Mouse (Mus musculus): ENCODE data around the gene Rell1. TPM values are rescaled to one million over a fixed set of nuclear protein-coding genes. Genes with fewer than 3 reads are reported as not detected.

Rell1 gene
- 11.2 and 11.5 TPM in 2 replicates for polyA plus RNA-seq (2015; fragmentation: Nextera tagmentation; extraction: Ambion mirVana)

DNA sequence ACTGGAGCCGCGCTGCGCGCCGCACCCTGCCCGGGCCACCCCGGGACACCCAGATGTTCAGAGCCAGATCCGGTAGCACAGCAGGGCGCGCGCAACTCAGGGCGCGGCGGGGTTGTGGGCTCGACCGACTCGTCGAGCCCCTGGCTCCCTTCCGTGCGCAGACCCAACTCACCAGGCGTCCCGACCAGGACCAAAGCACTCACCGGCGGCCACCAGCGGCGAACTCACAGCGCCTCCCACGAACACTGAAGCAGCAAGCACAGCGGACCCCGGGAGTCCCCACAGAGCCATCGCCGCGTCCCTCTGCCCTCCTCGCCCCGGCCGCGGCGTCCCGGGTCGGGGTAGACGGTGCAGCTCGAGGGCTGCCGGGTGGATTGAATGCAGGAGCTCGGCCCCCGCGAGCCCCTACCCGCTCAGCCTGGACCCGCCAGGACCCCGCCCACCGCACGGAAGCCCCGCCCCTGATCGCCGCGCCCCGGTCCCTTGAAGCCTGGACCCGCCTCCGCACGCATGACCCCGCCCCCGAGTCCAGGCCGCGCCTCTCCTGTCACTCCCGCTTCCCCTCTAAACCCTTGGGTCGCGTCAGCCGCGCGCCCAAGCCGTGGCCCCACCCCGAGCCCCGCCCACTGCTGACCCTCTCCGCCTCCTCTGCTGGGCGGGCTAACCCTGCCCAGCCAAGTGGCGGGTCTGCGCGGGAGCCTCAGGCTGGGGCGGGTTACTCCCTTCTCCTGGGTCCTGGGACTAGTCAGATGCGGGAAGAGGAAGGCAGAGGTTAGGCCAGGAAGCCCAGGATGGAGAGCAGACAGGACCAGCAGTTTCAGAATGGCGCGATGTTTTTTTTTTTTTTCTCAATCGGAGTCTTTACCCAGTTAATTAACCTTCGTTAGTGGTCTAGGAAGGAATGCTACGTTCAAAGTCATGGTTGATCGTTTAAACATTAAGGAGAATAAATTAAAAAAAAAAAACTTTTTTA lies at the start of gene Rell1:
TSS of gene Rell1 (minus strand) at position 455 of the 973 bp plus-strand sequence.
- peak within 1 kb of the TSS; percentile 72 for H3K27ac ChIP-seq (ENCODE audit: low read depth, low read length)
- H3K36me3 ChIP-seq (ENCODE audit: control insufficient read depth, insufficient read depth) = no peaks in the 10 kb centered on the region
- peak; percentile 50 for TF ChIP-seq CTCF (IDR thresholded peaks at IDR 0.05; ENCODE audit: low read depth)
- peak within 1 kb of the TSS; percentile 92 for H3K4me2 ChIP-seq (replicated peaks; ENCODE audit: low read depth)
- no peaks in the 10 kb centered on the region for H3K27me3 ChIP-seq (replicated peaks; ENCODE audit: control insufficient read depth, insufficient read depth, low read length)
- peak within 1 kb of the TSS; percentile 76 for H3K9ac ChIP-seq (ENCODE audit: low read depth, low read length)
- H3K4me1 ChIP-seq (replicated peaks; ENCODE audit: control insufficient read depth, insufficient read depth, low read length) = 0 out of 2 replicates have a peak, but pooled peaks cover 3% of the 10 kb centered on the region
- no peaks in the 10 kb centered on the region for H3K9me3 ChIP-seq (ENCODE audit: control insufficient read depth)
- peak; percentile 98 for ATAC-seq
- peak within 1 kb of the TSS; percentile 69 for H3K4me3 ChIP-seq (ENCODE audit: low read depth, low read length)
- under 1% methylated on average over 74 of the region's 85 CpGs for WGBS

DNA sequence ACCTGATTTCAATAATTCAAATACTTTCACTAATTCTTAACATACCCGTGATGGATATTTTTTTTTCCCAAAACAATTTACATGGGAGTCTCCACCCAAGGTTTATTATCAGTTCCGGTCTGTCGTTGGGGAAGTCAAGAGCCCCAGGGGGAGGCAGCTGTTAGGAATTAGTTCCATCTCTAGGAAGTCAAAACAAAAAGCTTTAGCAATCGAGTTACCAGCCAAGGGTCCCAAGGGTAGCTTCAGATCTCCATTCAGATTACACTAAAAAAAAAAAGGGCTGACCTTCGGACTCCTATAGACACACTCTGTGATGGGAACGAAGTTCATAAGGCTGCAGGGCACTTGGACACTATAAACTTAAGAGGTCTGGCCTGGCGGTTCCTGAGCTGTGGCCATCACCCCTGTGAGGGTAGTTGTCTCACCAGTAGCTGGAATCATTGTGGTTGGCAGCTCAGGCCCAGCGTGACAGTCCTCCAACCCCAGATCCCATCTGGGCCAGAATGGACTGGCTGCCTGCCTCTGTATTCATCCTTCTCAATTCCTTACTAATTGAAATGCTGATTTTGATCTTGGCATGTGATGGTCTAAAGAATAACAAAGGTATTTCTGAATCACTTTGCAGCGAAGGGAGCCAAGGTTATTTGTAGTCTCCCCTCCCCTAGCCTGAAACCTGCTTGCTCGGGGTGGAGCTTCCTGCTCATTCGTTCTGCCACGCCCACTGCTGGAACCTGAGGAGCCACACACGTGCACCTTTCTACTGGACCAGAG lies 44.1 kb upstream of the Rell1 start:
- Histone ChIP-seq H3K4me1 (replicated peaks; ENCODE audit: control insufficient read depth, insufficient read depth, low read length) (no peaks in the 10 kb centered on the region), H3K9me3 (ENCODE audit: control insufficient read depth) (no peaks in the 10 kb centered on the region), H3K27ac (ENCODE audit: low read depth, low read length) (no peak overlapping the region), H3K4me3 (ENCODE audit: low read depth, low read length) (no peak overlapping the region), H3K27me3 (replicated peaks; ENCODE audit: control insufficient read depth, insufficient read depth, low read length) (no peaks in the 10 kb centered on the region), H3K36me3 (ENCODE audit: control insufficient read depth, insufficient read depth) (no peaks in the 10 kb centered on the region), H3K4me2 (replicated peaks; ENCODE audit: low read depth) (no peak overlapping the region), H3K9ac (ENCODE audit: low read depth, low read length) (no peak overlapping the region)
- no peak for TF ChIP-seq CTCF (IDR thresholded peaks at IDR 0.05; ENCODE audit: low read depth)
- ATAC-seq = no peak
- WGBS = 75% methylated on average over 10 of the region's 13 CpGs

DNA sequence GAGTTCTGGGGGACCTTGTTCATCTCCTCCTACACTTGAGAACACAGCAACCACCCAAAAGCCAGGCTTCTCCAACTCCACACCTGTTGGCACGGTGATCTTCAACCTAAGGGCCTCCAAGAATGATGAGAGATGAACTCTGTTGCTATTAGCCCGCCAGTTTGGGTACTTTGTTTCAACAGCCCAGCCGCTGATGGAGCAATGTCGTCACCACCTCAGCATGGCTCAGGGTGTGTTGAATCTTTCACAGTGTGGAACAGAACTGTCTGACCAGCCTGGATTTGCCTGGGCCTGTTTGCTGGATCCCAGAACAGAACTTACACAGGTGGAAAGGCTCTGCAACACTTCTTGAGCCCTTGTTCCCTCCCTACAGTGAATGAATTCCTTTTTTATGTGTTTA lies 37.9 kb upstream of the Rell1 start:
- Histone ChIP-seq H3K27me3 (replicated peaks; ENCODE audit: control insufficient read depth, insufficient read depth, low read length) (no peaks in the 10 kb centered on the region), H3K9me3 (ENCODE audit: control insufficient read depth) (no peaks in the 10 kb centered on the region), H3K36me3 (ENCODE audit: control insufficient read depth, insufficient read depth) (no peaks in the 10 kb centered on the region), H3K9ac (ENCODE audit: low read depth, low read length) (no peak overlapping the region), H3K4me3 (ENCODE audit: low read depth, low read length) (no peak overlapping the region), H3K4me1 (replicated peaks; ENCODE audit: control insufficient read depth, insufficient read depth, low read length) (no peaks in the 10 kb centered on the region), H3K4me2 (replicated peaks; ENCODE audit: low read depth) (no peak overlapping the region), H3K27ac (ENCODE audit: low read depth, low read length) (no peak overlapping the region)
- ATAC-seq = no peak
- 83% methylated on average over 4 of the region's 4 CpGs for WGBS
- TF ChIP-seq CTCF (IDR thresholded peaks at IDR 0.05; ENCODE audit: low read depth) = no peak

DNA sequence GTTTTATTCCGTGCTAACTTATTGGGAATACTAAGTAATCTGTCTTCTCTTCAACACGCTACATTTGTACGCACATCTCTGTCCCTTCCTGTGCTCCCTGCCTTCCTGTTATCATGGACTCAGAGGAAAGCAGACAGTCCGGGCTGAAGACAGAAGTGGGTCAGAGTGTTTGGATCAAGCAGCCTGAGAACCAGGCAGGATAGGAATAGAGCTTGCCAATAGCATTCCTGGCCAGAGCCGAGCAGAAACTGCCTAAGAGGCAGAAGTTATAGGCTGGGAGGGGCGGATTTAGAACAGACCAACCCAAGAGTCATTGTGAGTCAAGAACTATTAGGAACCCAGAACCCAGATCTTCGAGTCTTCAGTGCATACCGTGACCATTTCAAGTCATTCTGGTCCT lies 34.6 kb upstream of the Rell1 start:
- H3K4me1 ChIP-seq (replicated peaks; ENCODE audit: control insufficient read depth, insufficient read depth, low read length) = no peaks in the 10 kb centered on the region
- no peaks in the 10 kb centered on the region for H3K27me3 ChIP-seq (replicated peaks; ENCODE audit: control insufficient read depth, insufficient read depth, low read length)
- H3K36me3 ChIP-seq (ENCODE audit: control insufficient read depth, insufficient read depth) = no peaks in the 10 kb centered on the region
- H3K4me2 ChIP-seq (replicated peaks; ENCODE audit: low read depth) = no peak overlapping the region
- no peak overlapping the region for H3K27ac ChIP-seq (ENCODE audit: low read depth, low read length)
- TF ChIP-seq CTCF (IDR thresholded peaks at IDR 0.05; ENCODE audit: low read depth) = no peak
- no peaks in the 10 kb centered on the region for H3K9me3 ChIP-seq (ENCODE audit: control insufficient read depth)
- ATAC-seq = no peak
- H3K9ac ChIP-seq (ENCODE audit: low read depth, low read length) = no peak overlapping the region
- no peak overlapping the region for H3K4me3 ChIP-seq (ENCODE audit: low read depth, low read length)
- 89% methylated on average over 8 of the region's 8 CpGs for WGBS

DNA sequence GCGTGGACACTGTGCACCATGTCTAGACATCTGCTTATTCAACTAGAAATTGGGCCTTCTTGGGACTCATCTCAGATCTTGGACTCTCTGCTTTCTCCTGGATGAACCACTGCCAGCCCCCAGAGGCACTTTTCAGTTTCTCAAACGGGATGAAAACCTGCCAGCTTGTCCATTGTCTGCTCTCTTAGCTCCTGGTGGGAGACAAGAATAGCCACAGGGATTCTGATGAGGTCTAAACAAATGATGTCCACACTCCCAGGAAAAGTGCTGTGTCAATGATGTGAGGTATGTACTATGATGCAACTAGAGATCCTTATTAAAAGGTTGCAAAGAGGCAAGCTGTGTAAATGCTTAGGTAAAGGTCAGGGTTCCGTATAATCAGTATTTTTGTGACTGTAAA lies 25.2 kb upstream of the Rell1 start:
- H3K4me1 ChIP-seq (replicated peaks; ENCODE audit: control insufficient read depth, insufficient read depth, low read length) = no peaks in the 10 kb centered on the region
- H3K4me3 ChIP-seq (ENCODE audit: low read depth, low read length) = no peak overlapping the region
- no peaks in the 10 kb centered on the region for H3K9me3 ChIP-seq (ENCODE audit: control insufficient read depth)
- 66% methylated on average over 3 of the region's 3 CpGs for WGBS
- H3K27me3 ChIP-seq (replicated peaks; ENCODE audit: control insufficient read depth, insufficient read depth, low read length) = no peaks in the 10 kb centered on the region
- H3K36me3 ChIP-seq (ENCODE audit: control insufficient read depth, insufficient read depth) = no peaks in the 10 kb centered on the region
- no peak overlapping the region for H3K9ac ChIP-seq (ENCODE audit: low read depth, low read length)
- no peak overlapping the region for H3K4me2 ChIP-seq (replicated peaks; ENCODE audit: low read depth)
- no peak for ATAC-seq
- no peak for TF ChIP-seq CTCF (IDR thresholded peaks at IDR 0.05; ENCODE audit: low read depth)
- no peak overlapping the region for H3K27ac ChIP-seq (ENCODE audit: low read depth, low read length)

DNA sequence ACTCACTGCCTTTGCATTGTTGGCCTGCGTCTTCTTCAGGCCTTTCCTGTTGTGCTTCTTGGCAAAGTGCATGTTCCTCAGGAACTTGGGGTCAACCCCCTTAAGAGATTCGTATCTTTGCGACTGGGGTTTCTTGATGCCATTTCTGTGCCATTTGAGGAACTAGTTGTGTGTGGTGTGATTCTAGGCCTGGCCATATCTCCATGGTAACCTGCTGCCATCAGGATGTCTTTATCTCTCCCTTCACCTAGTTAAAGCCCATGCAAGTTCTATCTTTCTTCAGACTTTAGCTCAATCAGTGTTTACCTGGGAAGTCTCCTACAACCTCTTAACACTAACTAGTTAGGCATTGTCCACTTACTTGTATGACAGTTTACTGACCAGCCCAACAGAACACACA lies 22.0 kb upstream of the Rell1 start:
- WGBS = 95% methylated on average over 3 of the region's 3 CpGs
- ATAC-seq = no peak

More for the DNA sequence above, 22.0 kb upstream of the Rell1 start:
- Histone ChIP-seq H3K9ac (ENCODE audit: low read depth, low read length) (no peak overlapping the region), H3K4me3 (ENCODE audit: low read depth, low read length) (no peak overlapping the region), H3K27me3 (replicated peaks; ENCODE audit: control insufficient read depth, insufficient read depth, low read length) (no peaks in the 10 kb centered on the region), H3K4me1 (replicated peaks; ENCODE audit: control insufficient read depth, insufficient read depth, low read length) (no peaks in the 10 kb centered on the region), H3K4me2 (replicated peaks; ENCODE audit: low read depth) (no peak overlapping the region), H3K27ac (ENCODE audit: low read depth, low read length) (no peak overlapping the region), H3K9me3 (ENCODE audit: control insufficient read depth) (no peaks in the 10 kb centered on the region), H3K36me3 (ENCODE audit: control insufficient read depth, insufficient read depth) (no peaks in the 10 kb centered on the region)
- TF ChIP-seq CTCF (IDR thresholded peaks at IDR 0.05; ENCODE audit: low read depth) = no peak

Measured in intestine, postnatal 0 days (tissue).